Mouse (Mus musculus): ENCODE measurements around the gene Sh2d2a. TPM values are rescaled to one million over a fixed set of nuclear protein-coding genes. Genes with fewer than 3 reads are reported as not detected.

Gene Sh2d2a
- polyA plus RNA-seq (2012; rRNA removed), result 3.0 and 5.9 TPM in 2 replicates

GRCm38 (mm10) chr3:87846650-87847110 is at the start of gene Sh2d2a:
TSS of gene Sh2d2a (plus strand) at chr3:87846755.
- Histone ChIP-seq H3K4me3 (ENCODE audit: low read depth, low read length) (peak within 1 kb of the TSS; percentile 46), H3K27ac (ENCODE audit: insufficient read depth, low read depth, low read length) (peak within 1 kb of the TSS; percentile 68), H3K4me1 (ENCODE audit: control insufficient read depth, insufficient read depth, insufficient read length, low read length) (no peaks in the 10 kb centered on the region), H3K36me3 (ENCODE audit: control insufficient read depth, insufficient read depth, low read length) (no peaks in the 10 kb centered on the region), H3K27me3 (ENCODE audit: control insufficient read depth, insufficient read depth, low read length) (no peaks in the 10 kb centered on the region)
- 67% methylated on average over 7 of the region's 7 CpGs for WGBS
- TF ChIP-seq CTCF (IDR thresholded peaks at IDR 0.05; ENCODE audit: extremely low read depth, insufficient read length, insufficient replicate concordance, low read depth, low read length) (no peak), POLR2A (IDR thresholded peaks at IDR 0.05; ENCODE audit: low read depth, low read length) (no peak)

- Histone ChIP-seq H3K4me3 (ENCODE audit: low read depth, low read length) (no peak overlapping the region), H3K27me3 (ENCODE audit: control insufficient read depth, insufficient read depth, low read length) (peaks cover 23% of the 10 kb centered on the region), H3K36me3 (ENCODE audit: control insufficient read depth, insufficient read depth, low read length) (no peaks in the 10 kb centered on the region), H3K4me1 (ENCODE audit: control insufficient read depth, insufficient read depth, insufficient read length, low read length) (peaks cover 6% of the 10 kb centered on the region; the same call in 1 of the 2 replicates), H3K27ac (ENCODE audit: insufficient read depth, low read depth, low read length) (no peak overlapping the region)
- 43% methylated on average over 5 of the region's 5 CpGs for WGBS
- TF ChIP-seq POLR2A (IDR thresholded peaks at IDR 0.05; ENCODE audit: low read depth, low read length) (no peak), CTCF (IDR thresholded peaks at IDR 0.05; ENCODE audit: extremely low read depth, insufficient read length, insufficient replicate concordance, low read depth, low read length) (no peak)
Measured at GRCm38 (mm10) chr3:87801681-87802080, 44.9 kb upstream of the Sh2d2a start.

- TF ChIP-seq POLR2A (IDR thresholded peaks at IDR 0.05; ENCODE audit: low read depth, low read length) (no peak), CTCF (IDR thresholded peaks at IDR 0.05; ENCODE audit: extremely low read depth, insufficient read length, insufficient replicate concordance, low read depth, low read length) (no peak)
- Histone ChIP-seq H3K27me3 (ENCODE audit: control insufficient read depth, insufficient read depth, low read length) (peaks cover 9% of the 10 kb centered on the region), H3K4me1 (ENCODE audit: control insufficient read depth, insufficient read depth, insufficient read length, low read length) (0 out of 2 replicates have a peak, but pooled peaks cover 3% of the 10 kb centered on the region), H3K36me3 (ENCODE audit: control insufficient read depth, insufficient read depth, low read length) (no peaks in the 10 kb centered on the region), H3K27ac (ENCODE audit: insufficient read depth, low read depth, low read length) (no peak overlapping the region), H3K4me3 (ENCODE audit: low read depth, low read length) (peak overlapping the region; percentile 68)
- 6% methylated on average over 26 of the region's 26 CpGs for WGBS
Measured at GRCm38 (mm10) chr3:87804038-87804677, 42.4 kb upstream of the Sh2d2a start.

GRCm38 (mm10) chr3:87809322-87809962 is 37.1 kb upstream of the Sh2d2a start:
- Histone ChIP-seq H3K4me3 (ENCODE audit: low read depth, low read length) (no peak overlapping the region), H3K27me3 (ENCODE audit: control insufficient read depth, insufficient read depth, low read length) (peaks cover 25% of the 10 kb centered on the region), H3K36me3 (ENCODE audit: control insufficient read depth, insufficient read depth, low read length) (no peaks in the 10 kb centered on the region)

GRCm38 (mm10) chr3:87811297-87811696 is 35.3 kb upstream of the Sh2d2a start:
- WGBS, result 73% methylated on average over 8 of the region's 8 CpGs
- TF ChIP-seq CTCF (IDR thresholded peaks at IDR 0.05; ENCODE audit: extremely low read depth, insufficient read length, insufficient replicate concordance, low read depth, low read length), result no peak
- TF ChIP-seq POLR2A (IDR thresholded peaks at IDR 0.05; ENCODE audit: low read depth, low read length), result no peak

More at GRCm38 (mm10) chr3:87809322-87809962, 37.1 kb upstream of the Sh2d2a start:
- Histone ChIP-seq H3K4me1 (ENCODE audit: control insufficient read depth, insufficient read depth, insufficient read length, low read length) (no peaks in the 10 kb centered on the region), H3K27ac (ENCODE audit: insufficient read depth, low read depth, low read length) (no peak overlapping the region)
- no peak for TF ChIP-seq CTCF (IDR thresholded peaks at IDR 0.05; ENCODE audit: extremely low read depth, insufficient read length, insufficient replicate concordance, low read depth, low read length)
- no peak for TF ChIP-seq POLR2A (IDR thresholded peaks at IDR 0.05; ENCODE audit: low read depth, low read length)
- 10% methylated on average over 28 of the region's 28 CpGs for WGBS

GRCm38 (mm10) chr3:87812413-87812812 is 34.1 kb upstream of the Sh2d2a start:
- H3K4me1 ChIP-seq (ENCODE audit: control insufficient read depth, insufficient read depth, insufficient read length, low read length), result peaks cover 2% of the 10 kb centered on the region; the same call in 1 of the 2 replicates
- H3K27me3 ChIP-seq (ENCODE audit: control insufficient read depth, insufficient read depth, low read length), result peaks cover 27% of the 10 kb centered on the region
- H3K4me3 ChIP-seq (ENCODE audit: low read depth, low read length), result no peak overlapping the region
- H3K36me3 ChIP-seq (ENCODE audit: control insufficient read depth, insufficient read depth, low read length), result no peaks in the 10 kb centered on the region
- TF ChIP-seq POLR2A (IDR thresholded peaks at IDR 0.05; ENCODE audit: low read depth, low read length), result no peak
- no peak overlapping the region for H3K27ac ChIP-seq (ENCODE audit: insufficient read depth, low read depth, low read length)
- 64% methylated on average over 4 of the region's 4 CpGs for WGBS

More at GRCm38 (mm10) chr3:87811297-87811696, 35.3 kb upstream of the Sh2d2a start:
- Histone ChIP-seq H3K27ac (ENCODE audit: insufficient read depth, low read depth, low read length) (no peak overlapping the region), H3K4me3 (ENCODE audit: low read depth, low read length) (no peak overlapping the region), H3K4me1 (ENCODE audit: control insufficient read depth, insufficient read depth, insufficient read length, low read length) (no peaks in the 10 kb centered on the region), H3K27me3 (ENCODE audit: control insufficient read depth, insufficient read depth, low read length) (peaks cover 25% of the 10 kb centered on the region), H3K36me3 (ENCODE audit: control insufficient read depth, insufficient read depth, low read length) (no peaks in the 10 kb centered on the region)

- Histone ChIP-seq H3K27ac (ENCODE audit: insufficient read depth, low read depth, low read length) (no peak overlapping the region), H3K36me3 (ENCODE audit: control insufficient read depth, insufficient read depth, low read length) (no peaks in the 10 kb centered on the region), H3K4me1 (ENCODE audit: control insufficient read depth, insufficient read depth, insufficient read length, low read length) (peaks cover 2% of the 10 kb centered on the region; the same call in 1 of the 2 replicates), H3K4me3 (ENCODE audit: low read depth, low read length) (no peak overlapping the region), H3K27me3 (ENCODE audit: control insufficient read depth, insufficient read depth, low read length) (peaks cover 28% of the 10 kb centered on the region)
- WGBS, result 37% methylated on average over 10 of the region's 10 CpGs
- TF ChIP-seq POLR2A (IDR thresholded peaks at IDR 0.05; ENCODE audit: low read depth, low read length), result no peak
- no peak for TF ChIP-seq CTCF (IDR thresholded peaks at IDR 0.05; ENCODE audit: extremely low read depth, insufficient read length, insufficient replicate concordance, low read depth, low read length)
Measured at GRCm38 (mm10) chr3:87812873-87813272, 33.7 kb upstream of the Sh2d2a start.

Measured in small intestine, adult 2 months (tissue).